7 mouse cellular contexts compared by ENCODE assay signal in the genomic region with DNA sequence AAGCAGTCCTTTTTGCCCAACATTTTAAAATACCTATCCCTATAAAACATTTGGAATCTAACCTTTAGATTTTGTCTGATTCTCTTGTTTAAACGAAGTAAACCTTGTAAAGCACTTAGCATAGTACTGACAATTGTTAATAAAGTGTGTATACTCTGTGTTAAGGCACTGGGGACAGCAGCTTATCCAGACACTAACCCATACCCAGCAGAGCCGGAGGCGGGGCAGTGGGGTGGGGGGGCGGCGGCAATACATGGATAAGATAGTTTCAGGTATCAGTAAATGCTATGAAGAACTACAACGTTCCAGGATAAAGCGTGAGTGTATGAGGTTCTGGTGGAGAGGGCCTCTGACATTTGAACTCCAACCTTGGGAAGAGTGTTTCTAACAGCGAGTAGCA. TPM values are rescaled to one million over a fixed set of nuclear protein-coding genes. Genes with fewer than 3 reads are reported as not detected.
DNase-seq lines count a peak whose midpoint lies in the region; ATAC-seq and TF ChIP-seq lines count a peak whose summit lies in the region.

No protein-coding gene starts in this region.

- H3K36me3 ChIP-seq in neural tube, embryonic 11.5 days (ENCODE audit: control insufficient read depth, insufficient read depth, low read length), result peaks cover 4% of the 10 kb centered on the region
- peaks cover 27% of the 10 kb centered on the region for H3K36me3 ChIP-seq in embryonic facial prominence, embryonic 14.5 days (ENCODE audit: control insufficient read depth, insufficient read depth, low read length)
- H3K36me3 ChIP-seq in limb, embryonic 15.5 days, result peaks cover 24% of the 10 kb centered on the region
- H3K36me3 ChIP-seq in stomach, postnatal 0 days (ENCODE audit: control insufficient read depth, insufficient read depth, low read length), result peaks cover 12% of the 10 kb centered on the region; the same call in 1 of the 2 replicates

- peak overlapping the region; percentile 91 for H3K9ac ChIP-seq in neural tube, embryonic 11.5 days (ENCODE audit: low read length)
- peak overlapping the region; percentile 89 for H3K9ac ChIP-seq in embryonic facial prominence, embryonic 14.5 days (ENCODE audit: low read depth, low read length)
- H3K9ac ChIP-seq in limb, embryonic 15.5 days, result peak overlapping the region; percentile 95; the same call in 1 of the 2 replicates
- H3K9ac ChIP-seq in stomach, postnatal 0 days (ENCODE audit: low read length), result peak overlapping the region; percentile 97

- H3K27ac ChIP-seq in neural tube, embryonic 11.5 days (ENCODE audit: low read depth, low read length), result no peak overlapping the region
- H3K27ac ChIP-seq in embryonic facial prominence, embryonic 14.5 days (replicated peaks; ENCODE audit: low read depth, low read length), result peak overlapping the region; percentile 87; the same call in 1 of the 2 replicates
- H3K27ac ChIP-seq in limb, embryonic 15.5 days, result no peak overlapping the region
- peak overlapping the region; percentile 94 for H3K27ac ChIP-seq in stomach, postnatal 0 days (replicated peaks)

- peak overlapping the region; percentile 75 for H3K4me2 ChIP-seq in neural tube, embryonic 11.5 days (ENCODE audit: low read depth)
- H3K4me2 ChIP-seq in embryonic facial prominence, embryonic 14.5 days (ENCODE audit: low read depth, low read length), result peak overlapping the region; percentile 82
- H3K4me2 ChIP-seq in limb, embryonic 15.5 days, result peak overlapping the region; percentile 54
- peak overlapping the region; percentile 72 for H3K4me2 ChIP-seq in stomach, postnatal 0 days (replicated peaks; ENCODE audit: low read depth)

- no peaks in the 10 kb centered on the region for H3K27me3 ChIP-seq in neural tube, embryonic 11.5 days (ENCODE audit: control insufficient read depth, insufficient read depth, low read length)
- H3K27me3 ChIP-seq in embryonic facial prominence, embryonic 14.5 days (replicated peaks; ENCODE audit: control insufficient read depth, insufficient read depth, low read length), result no peaks in the 10 kb centered on the region
- H3K27me3 ChIP-seq in limb, embryonic 15.5 days, result no peaks in the 10 kb centered on the region
- no peaks in the 10 kb centered on the region for H3K27me3 ChIP-seq in stomach, postnatal 0 days (ENCODE audit: control insufficient read depth, insufficient read depth, low read length)

- H3K4me1 ChIP-seq in neural tube, embryonic 11.5 days (ENCODE audit: control insufficient read depth, insufficient read depth, low read length), result peaks cover 4% of the 10 kb centered on the region; the same call in 1 of the 2 replicates
- peaks cover 14% of the 10 kb centered on the region for H3K4me1 ChIP-seq in embryonic facial prominence, embryonic 14.5 days (ENCODE audit: control insufficient read depth, insufficient read depth, low read length)
- H3K4me1 ChIP-seq in limb, embryonic 15.5 days, result peaks cover 19% of the 10 kb centered on the region
- H3K4me1 ChIP-seq in stomach, postnatal 0 days (replicated peaks; ENCODE audit: control insufficient read depth, insufficient read depth), result 0 out of 2 replicates have a peak, but pooled peaks cover 4% of the 10 kb centered on the region

- WGBS in neural tube, embryonic 11.5 days, result 35% methylated on average over 8 of the region's 8 CpGs
- 26% methylated on average over 8 of the region's 8 CpGs for WGBS in embryonic facial prominence, embryonic 14.5 days
- 33% methylated on average over 8 of the region's 8 CpGs for WGBS in limb, embryonic 15.5 days
- WGBS in stomach, postnatal 0 days, result 18% methylated on average over 8 of the region's 8 CpGs

- TF ChIP-seq CTCF in stomach, postnatal 0 days (IDR thresholded peaks at IDR 0.05; ENCODE audit: low read depth), result no peak

- no peak for ATAC-seq in neural tube, embryonic 11.5 days (ENCODE audit: insufficient read depth, low FRiP score, low TSS enrichment)
- ATAC-seq in embryonic facial prominence, embryonic 14.5 days (ENCODE audit: low read depth), result no peak
- no peak for ATAC-seq in limb, embryonic 15.5 days (ENCODE audit: insufficient number of reproducible peaks, low FRiP score, low TSS enrichment, low read depth)
- no peak for ATAC-seq in stomach, postnatal 0 days (ENCODE audit: low FRiP score, low TSS enrichment)

- no peak for TF ChIP-seq EP300 in stomach, postnatal 0 days (optimal IDR thresholded peaks at IDR 0.05)

- DNase-seq in neural tube, embryonic 11.5 days (ENCODE audit: low spot score), result no peak
- DNase-seq in neural tube, embryonic 10.5 days (ENCODE audit: extremely low spot score, low spot score), result no peak
- no peak for DNase-seq in embryonic facial prominence, embryonic 14.5 days (ENCODE audit: low spot score)
- peak; percentile 29 for DNase-seq in stomach, postnatal 0 days (ENCODE audit: low spot score)
- DNase-seq in right cerebral cortex, postnatal 10 days (ENCODE audit: low spot score in 2 of 2), result no peak
- no peak for DNase-seq in lung, postnatal 25 days (ENCODE audit: low spot score)

- H3K4me3 ChIP-seq in neural tube, embryonic 11.5 days (ENCODE audit: low read depth, low read length), result peak overlapping the region; percentile 86
- peak overlapping the region; percentile 85 for H3K4me3 ChIP-seq in embryonic facial prominence, embryonic 14.5 days (ENCODE audit: low read depth, low read length)
- H3K4me3 ChIP-seq in limb, embryonic 15.5 days, result peak overlapping the region; percentile 83
- H3K4me3 ChIP-seq in stomach, postnatal 0 days (ENCODE audit: low read depth, low read length), result peak overlapping the region; percentile 84

- no peaks in the 10 kb centered on the region for H3K9me3 ChIP-seq in neural tube, embryonic 11.5 days (ENCODE audit: control insufficient read depth, low read length)
- peaks cover 11% of the 10 kb centered on the region; the same call in 1 of the 2 replicates for H3K9me3 ChIP-seq in embryonic facial prominence, embryonic 14.5 days (ENCODE audit: control insufficient read depth, low read length)
- no peaks in the 10 kb centered on the region for H3K9me3 ChIP-seq in limb, embryonic 15.5 days
- H3K9me3 ChIP-seq in stomach, postnatal 0 days (ENCODE audit: control insufficient read depth, low read length), result no peaks in the 10 kb centered on the region

RNA-seq across cellular contexts. Expression of a gene that starts 0.7 kb away (rescaled TPM):
- polyA plus RNA-seq in neural tube, embryonic 11.5 days (2014; fragmentation: Nextera tagmentation; extraction: Ambion mirVana), result 119 and 124 TPM in 2 replicates
- polyA plus RNA-seq in embryonic facial prominence, embryonic 14.5 days (2014; fragmentation: Nextera tagmentation; extraction: Ambion mirVana), result 43.3 and 46.9 TPM in 2 replicates
- 56.0 and 59.2 TPM in 2 replicates for polyA plus RNA-seq in limb, embryonic 15.5 days (2015; fragmentation: Nextera tagmentation; extraction: Ambion mirVana)
- 33.9 and 34.5 TPM in 2 replicates for polyA plus RNA-seq in stomach, postnatal 0 days (2015; fragmentation: Nextera tagmentation; extraction: Ambion mirVana)

RNA-seq across cellular contexts. Expression of a gene that starts 37.4 kb away (rescaled TPM):
- polyA plus RNA-seq in neural tube, embryonic 11.5 days (2014; fragmentation: Nextera tagmentation; extraction: Ambion mirVana), result 152 and 162 TPM in 2 replicates
- 176 and 178 TPM in 2 replicates for polyA plus RNA-seq in embryonic facial prominence, embryonic 14.5 days (2014; fragmentation: Nextera tagmentation; extraction: Ambion mirVana)
- polyA plus RNA-seq in limb, embryonic 15.5 days (2015; fragmentation: Nextera tagmentation; extraction: Ambion mirVana), result 189 and 192 TPM in 2 replicates
- polyA plus RNA-seq in stomach, postnatal 0 days (2015; fragmentation: Nextera tagmentation; extraction: Ambion mirVana), result 124 and 133 TPM in 2 replicates

RNA-seq across cellular contexts. Expression of a gene that starts 50.4 kb away (rescaled TPM):
- 0.26 TPM in 1 of 2 replicates, not detected in the other for polyA plus RNA-seq in neural tube, embryonic 11.5 days (2014; fragmentation: Nextera tagmentation; extraction: Ambion mirVana)
- 0.16 and 0.46 TPM in 2 replicates for polyA plus RNA-seq in embryonic facial prominence, embryonic 14.5 days (2014; fragmentation: Nextera tagmentation; extraction: Ambion mirVana)
- polyA plus RNA-seq in limb, embryonic 15.5 days (2015; fragmentation: Nextera tagmentation; extraction: Ambion mirVana), result 0.31 and 0.36 TPM in 2 replicates
- 142 and 153 TPM in 2 replicates for polyA plus RNA-seq in stomach, postnatal 0 days (2015; fragmentation: Nextera tagmentation; extraction: Ambion mirVana)

Comparison
In these comparisons a context has a peak if more than half of its experiments do, and no peak if none do; other contexts are left out.
1. H3K27ac ChIP-seq: peak in embryonic facial prominence, embryonic 14.5 days (single experiment) and stomach, postnatal 0 days (single experiment); none in neural tube, embryonic 11.5 days (single experiment) and limb, embryonic 15.5 days (single experiment).
2. RNA of a gene that starts 50.4 kb away (polyA plus RNA-seq): 142 to 153 TPM in stomach, postnatal 0 days; 0.16 to 0.46 TPM in embryonic facial prominence, embryonic 14.5 days, 0.31 to 0.36 TPM in limb, embryonic 15.5 days and 0.26 TPM in neural tube, embryonic 11.5 days; every median in the first group is over 10 times any median in the second.
3. Peak in every context shown above with its lines, with median percentiles within 50 percentile points of each other: H3K4me2 ChIP-seq, H3K4me3 ChIP-seq and H3K9ac ChIP-seq.